Mouse (Mus musculus) cortical plate, adult 2 months (tissue): Measurements from ENCODE around the gene Hsdl2.

Experiments
- CTCF ChIP-seq: fragments of 200-500 bp; IDR thresholded peaks from 2 replicates; pipeline ENCODE4 v1.5.1; 2011; ENCODE audit warnings: mild to moderate bottlenecking, control low read depth, low read length; ENCODE audit not compliant: insufficient read depth; ENCODE audit errors: extremely low read depth
- POLR2A ChIP-seq: fragments of 200-500 bp; IDR thresholded peaks from 2 replicates; pipeline ENCODE4 v1.6.1; 2011; ENCODE audit warnings: mild to moderate bottlenecking, low read length, control low read depth; ENCODE audit not compliant: insufficient read depth; ENCODE audit errors: extremely low read depth

GRCm38 (mm10) chr4:59569538-59569937, 11.8 kb upstream of the Hsdl2 start:
- peak; percentile 61 for TF ChIP-seq CTCF
- no peak for TF ChIP-seq POLR2A
